Mouse (Mus musculus): ENCODE results near the gene Olfr586. TPM values are rescaled to one million over a fixed set of nuclear protein-coding genes. Genes with fewer than 3 reads are reported as not detected.

The Olfr586 gene
- polyA plus RNA-seq (2017; shearing (Covaris generic)): not detected

DNA sequence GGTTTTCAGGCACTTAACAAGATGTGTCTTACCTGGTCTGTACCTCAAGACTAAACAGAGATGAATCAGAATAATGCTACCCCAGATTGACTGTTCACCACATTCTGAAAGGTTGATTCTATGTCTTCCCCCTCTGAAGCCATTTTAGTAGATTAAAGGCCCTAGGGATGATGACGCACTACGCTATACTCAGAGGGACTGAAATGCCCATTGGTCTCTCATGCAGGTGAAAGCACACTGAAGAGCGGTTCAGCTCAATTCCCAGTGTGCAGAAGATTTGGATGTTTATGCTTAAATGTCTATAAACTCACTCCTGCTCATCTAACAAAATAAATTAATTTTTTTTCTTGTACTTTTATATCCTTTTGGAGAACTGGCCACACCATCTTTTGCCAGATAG is at the start of gene Olfr586:
Gene Olfr586 (minus strand): TSS at position 101 of the 400 bp plus-strand sequence.

DNA sequence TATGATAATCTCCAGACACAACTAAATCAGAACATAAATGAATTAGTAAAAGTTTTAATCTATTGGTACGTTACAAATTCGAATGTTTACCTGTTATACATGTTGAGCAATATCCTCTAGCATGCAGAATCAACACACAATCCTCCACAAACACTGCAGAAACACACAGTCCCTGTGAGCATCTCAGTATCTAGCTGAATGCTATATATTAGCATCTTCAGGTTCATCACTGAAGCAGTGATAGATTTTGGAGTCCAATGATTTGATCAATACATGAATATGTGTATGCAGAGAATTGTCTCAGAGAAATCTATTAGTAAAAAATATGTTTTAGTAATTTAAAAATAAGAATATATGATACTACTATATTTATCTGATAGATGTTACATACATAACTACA is 30.8 kb upstream of the Olfr586 start, which contains the start of gene Olfr589:
Gene Olfr589 (minus strand): TSS at position 101 of the 400 bp plus-strand sequence.

DNA sequence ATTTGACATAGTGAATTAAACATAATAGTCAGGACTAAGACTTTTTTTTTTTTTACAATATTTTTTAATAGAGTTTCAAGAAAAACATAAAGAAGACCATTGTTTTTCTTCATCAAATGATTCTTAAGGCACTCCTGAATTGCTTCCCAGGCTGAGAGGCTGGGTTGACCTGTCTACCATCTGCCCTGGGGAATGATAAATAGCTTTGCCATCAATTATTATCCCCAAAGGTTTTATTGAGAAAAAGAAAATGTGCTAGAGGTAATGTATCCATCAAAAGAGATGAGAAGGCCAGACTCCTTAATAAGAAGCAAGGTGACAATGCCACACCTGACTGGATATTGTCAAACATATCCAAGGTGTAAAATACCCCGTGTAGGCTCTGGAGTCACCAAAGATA is 15.1 kb upstream of the Olfr586 start, which contains the start of gene Olfr588-ps1:
Gene Olfr588-ps1 (plus strand): TSS at position 301 of the 400 bp plus-strand sequence.

DNA sequence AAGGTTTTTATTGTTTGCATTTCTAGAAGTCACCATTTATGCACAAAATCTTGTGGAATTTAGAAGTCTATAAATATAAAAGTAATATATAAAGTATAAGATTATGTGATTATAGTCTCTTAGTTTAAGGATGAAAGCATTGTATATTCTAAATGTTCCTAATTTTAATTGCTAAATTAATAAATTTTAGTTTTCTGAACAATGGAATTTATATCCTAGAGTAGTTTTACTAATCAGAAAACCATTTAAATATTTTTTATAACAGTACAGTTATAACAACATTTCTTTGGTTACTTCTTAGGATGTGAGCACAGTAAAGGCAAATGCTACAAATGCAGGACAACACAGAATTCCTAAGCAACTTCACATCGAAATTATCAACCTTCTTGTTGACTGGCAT is 28.0 kb downstream of the Olfr586 start, which contains the start of gene Olfr585:
Gene Olfr585 (plus strand): TSS at position 301 of the 400 bp plus-strand sequence.

DNA sequence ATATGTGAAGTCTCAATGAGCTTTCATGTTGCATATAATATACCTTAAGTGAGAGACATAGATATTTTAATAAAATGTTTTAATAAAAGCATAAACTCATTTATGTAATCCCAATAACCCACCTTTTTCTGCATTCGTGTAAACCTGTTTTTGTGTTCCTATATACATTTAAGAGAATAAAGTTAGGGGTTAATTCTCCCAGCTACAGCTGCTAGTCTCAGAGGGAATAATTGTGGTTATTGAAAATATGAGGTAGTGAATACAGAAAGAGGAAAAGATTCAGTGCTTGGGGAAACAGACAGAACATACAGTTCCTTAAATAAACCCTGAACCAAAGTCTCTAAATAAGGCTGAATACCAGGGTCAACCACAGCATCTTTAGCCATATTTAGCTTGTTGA is 43.9 kb downstream of the Olfr586 start, which contains the start of gene Olfr584:
Gene Olfr584 (plus strand): TSS at position 301 of the 400 bp plus-strand sequence.

Other genes with a start within 250 kb of the Olfr586 start
- not detected for gene Olfr568, start 248.5 kb downstream of the Olfr586 start, polyA plus RNA-seq (2017; shearing (Covaris generic))
- gene Olfr569, start 234.8 kb downstream of the Olfr586 start, polyA plus RNA-seq (2017; shearing (Covaris generic)): not detected
- gene Olfr570, start 231.1 kb downstream of the Olfr586 start, polyA plus RNA-seq (2017; shearing (Covaris generic)): not detected
- not detected for gene Olfr571, start 208.1 kb downstream of the Olfr586 start, polyA plus RNA-seq (2017; shearing (Covaris generic))
- gene Olfr572, start 201.2 kb downstream of the Olfr586 start, polyA plus RNA-seq (2017; shearing (Covaris generic)): not detected
- not detected for gene Olfr573-ps1, start 183.1 kb downstream of the Olfr586 start, polyA plus RNA-seq (2017; shearing (Covaris generic))
- not detected for gene Olfr574, start 177.2 kb downstream of the Olfr586 start, polyA plus RNA-seq (2017; shearing (Covaris generic))
- gene Olfr575, start 166.9 kb downstream of the Olfr586 start, polyA plus RNA-seq (2017; shearing (Covaris generic)): not detected
- gene Olfr576, start 163.0 kb downstream of the Olfr586 start, polyA plus RNA-seq (2017; shearing (Covaris generic)): not detected
- not detected for gene Olfr577, start 149.7 kb downstream of the Olfr586 start, polyA plus RNA-seq (2017; shearing (Covaris generic))
- not detected for gene Olfr578, start 136.3 kb downstream of the Olfr586 start, polyA plus RNA-seq (2017; shearing (Covaris generic))
- not detected for gene Olfr582, start 87.6 kb downstream of the Olfr586 start, polyA plus RNA-seq (2017; shearing (Covaris generic))
- not detected for gene Olfr583, start 74.3 kb downstream of the Olfr586 start, polyA plus RNA-seq (2017; shearing (Covaris generic))
- not detected for gene Olfr584, start 43.8 kb downstream of the Olfr586 start, polyA plus RNA-seq (2017; shearing (Covaris generic))
- gene Olfr585, start 27.9 kb downstream of the Olfr586 start, polyA plus RNA-seq (2017; shearing (Covaris generic)): not detected
- gene Olfr588-ps1, start 15.2 kb upstream of the Olfr586 start, polyA plus RNA-seq (2017; shearing (Covaris generic)): not detected
- not detected for gene Olfr589, start 30.7 kb upstream of the Olfr586 start, polyA plus RNA-seq (2017; shearing (Covaris generic))
- not detected for gene Olfr591, start 52.7 kb upstream of the Olfr586 start, polyA plus RNA-seq (2017; shearing (Covaris generic))
- not detected for gene Olfr592, start 59.2 kb upstream of the Olfr586 start, polyA plus RNA-seq (2017; shearing (Covaris generic))
- gene Olfr593, start 86.2 kb upstream of the Olfr586 start, polyA plus RNA-seq (2017; shearing (Covaris generic)): not detected
- not detected for gene Olfr594, start 91.4 kb upstream of the Olfr586 start, polyA plus RNA-seq (2017; shearing (Covaris generic))
- gene Usp17ld, start 126.9 kb upstream of the Olfr586 start, polyA plus RNA-seq (2017; shearing (Covaris generic)): not detected
- not detected for gene Olfr596, start 180.0 kb upstream of the Olfr586 start, polyA plus RNA-seq (2017; shearing (Covaris generic))
- not detected for gene Olfr597, start 190.7 kb upstream of the Olfr586 start, polyA plus RNA-seq (2017; shearing (Covaris generic))
- gene Olfr598, start 197.9 kb upstream of the Olfr586 start, polyA plus RNA-seq (2017; shearing (Covaris generic)): not detected
- gene Olfr599, start 210.3 kb upstream of the Olfr586 start, polyA plus RNA-seq (2017; shearing (Covaris generic)): not detected
- not detected for gene Olfr600, start 224.0 kb upstream of the Olfr586 start, polyA plus RNA-seq (2017; shearing (Covaris generic))
- not detected for gene Olfr601, start 237.0 kb upstream of the Olfr586 start, polyA plus RNA-seq (2017; shearing (Covaris generic))

All from CD4-positive, CD25-positive, alpha-beta regulatory T cell, adult 9 weeks (primary cell).